Mouse (Mus musculus) C2C12 (cell line): ENCODE measurements at regions not wholly inside any gene's neighbourhood (a gene's known extent, or its start where the extent isn't known, plus 50 kb on each side); places are given as distances from the start of the nearest gene placed in this dataset.

ENCODE experiments used
- CEBPB ChIP-seq: IDR thresholded peaks from one replicate; pipeline ENCODE4 v1.6.1; 2011; ENCODE audit warnings: low read depth, mild to moderate bottlenecking, control low read depth, moderate library complexity
- CTCF ChIP-seq: IDR thresholded peaks from one replicate; pipeline ENCODE4 v1.5.1; 2011; ENCODE audit not compliant: control insufficient read depth, insufficient read depth, insufficient read length
- FOSL1 ChIP-seq: IDR thresholded peaks from one replicate; pipeline ENCODE4 v1.8.0; 2011; ENCODE audit warnings: mild to moderate bottlenecking, low read length; ENCODE audit not compliant: poor library complexity, insufficient read depth, severe bottlenecking
- MAX ChIP-seq: IDR thresholded peaks from one replicate; pipeline ENCODE4 v1.6.1; 2011; ENCODE audit warnings: mild to moderate bottlenecking, control low read depth
- MYOD1 ChIP-seq: IDR thresholded peaks from one replicate; pipeline ENCODE4 v1.6.1; 2011; ENCODE audit warnings: low read depth; ENCODE audit not compliant: control insufficient read depth, insufficient read length
- MYOG ChIP-seq: IDR thresholded peaks from one replicate; pipeline ENCODE4 v1.6.1; 2011; ENCODE audit not compliant: control insufficient read depth, insufficient read length; ENCODE audit errors: extremely low read depth
- USF1 ChIP-seq: IDR thresholded peaks from one replicate; pipeline ENCODE4 v1.6.1; 2011; ENCODE audit warnings: low read depth, mild to moderate bottlenecking, control low read depth, moderate library complexity

GRCm38 (mm10) chr5:111968701-111969100, 235.0 kb downstream of the Gm26897 start:
- no peak for TF ChIP-seq CTCF
- no peak for TF ChIP-seq MAX
- TF ChIP-seq MYOG = no peak
- TF ChIP-seq USF1 = no peak
- TF ChIP-seq CEBPB = no peak
- no peak for TF ChIP-seq MYOD1
- TF ChIP-seq FOSL1 = no peak
